Mouse (Mus musculus): ENCODE results near the gene Gpr179.
A peak's percentile ranks its signal among the peaks of the same experiment; 100 is the strongest.

- TF ChIP-seq EP300 (IDR thresholded peaks at IDR 0.05; ENCODE audit: low read depth) (no peak), CTCF (IDR thresholded peaks at IDR 0.05; ENCODE audit: low read depth) (peak; percentile 18; the same call in 1 of the 2 replicates)
Observed at GRCm38 (mm10) chr11:97330315-97330714, 21.6 kb downstream of the Gpr179 start.
